Mouse (Mus musculus) gonadal fat pad, adult 2 months (tissue): Measurements from ENCODE around the gene Ahcy. TPM values are rescaled to one million over a fixed set of nuclear protein-coding genes. Genes with fewer than 3 reads are reported as not detected.
"Not testable (repeated sequence)": the region's sequence is repeated elsewhere in the genome, so short reads cannot be mapped to it uniquely, and the experiment has no call there.

Experiments
- DNase-seq: peaks from one replicate; pipeline ENCODE4 v3.0.0-alpha.2; 2012; ENCODE audit warnings: low read depth
- polyA plus RNA-seq: library from polyadenylated mRNA; depleted of rRNA; stranded (reverse); fragments of >200 nt; gene quantifications from 2 replicates; pipeline ENCODE4 v1.2.3, GENCODE M21; 2012

Gene Ahcy
- polyA plus RNA-seq, 1 experiment: 66.0 TPM

- DNase-seq: no peak
Observed at GRCm38 (mm10) chr2:155074766-155075330, 551 bp upstream of the Ahcy start.

GRCm38 (mm10) chr2:155073347-155073746 is 950 bp downstream of the Ahcy start:
- no peak for DNase-seq

- DNase-seq: no peak
Observed at GRCm38 (mm10) chr2:155072353-155073145, 1.7 kb downstream of the Ahcy start.

GRCm38 (mm10) chr2:155071027-155071426 is 3.3 kb downstream of the Ahcy start:
- peak; percentile 100 for DNase-seq

- DNase-seq: no peak
Observed at GRCm38 (mm10) chr2:155057361-155057760, 16.9 kb downstream of the Ahcy start.

GRCm38 (mm10) chr2:155056076-155056578 is 18.2 kb downstream of the Ahcy start:
- DNase-seq: no peak

- DNase-seq: no peak
Observed at GRCm38 (mm10) chr2:155054672-155055071, 19.6 kb downstream of the Ahcy start.

- not testable (repeated sequence) for DNase-seq
Observed at GRCm38 (mm10) chr2:155053512-155053911, 20.8 kb downstream of the Ahcy start.

GRCm38 (mm10) chr2:155052681-155053080 is 21.6 kb downstream of the Ahcy start:
- no peak for DNase-seq

GRCm38 (mm10) chr2:155051622-155052351 is 22.5 kb downstream of the Ahcy start:
- no peak for DNase-seq

GRCm38 (mm10) chr2:155050504-155051236 is 23.6 kb downstream of the Ahcy start:
- no peak for DNase-seq

GRCm38 (mm10) chr2:155050108-155050503 is 24.2 kb downstream of the Ahcy start:
- no peak for DNase-seq

- DNase-seq: no peak
Observed at GRCm38 (mm10) chr2:155047452-155048178, 26.7 kb downstream of the Ahcy start.

GRCm38 (mm10) chr2:155046803-155047202 is 27.5 kb downstream of the Ahcy start:
- no peak for DNase-seq

- no peak for DNase-seq
Observed at GRCm38 (mm10) chr2:155045075-155045474, 29.2 kb downstream of the Ahcy start.

- no peak for DNase-seq
Observed at GRCm38 (mm10) chr2:155044542-155044941, 29.8 kb downstream of the Ahcy start.

GRCm38 (mm10) chr2:155039956-155040355 is 34.3 kb downstream of the Ahcy start:
- DNase-seq: no peak

GRCm38 (mm10) chr2:155032938-155033710 is 41.2 kb downstream of the Ahcy start:
- DNase-seq: no peak

- DNase-seq: no peak
Observed at GRCm38 (mm10) chr2:155030831-155031230, 43.5 kb downstream of the Ahcy start.

- DNase-seq: not testable (repeated sequence)
Observed at GRCm38 (mm10) chr2:155020247-155020826, 54.0 kb downstream of the Ahcy start.
